Mouse (Mus musculus): Measurements from ENCODE around the gene Lgi1. TPM values are rescaled to one million over a fixed set of nuclear protein-coding genes. Genes with fewer than 3 reads are reported as not detected.
A peak's percentile ranks its signal among the peaks of the same experiment; 100 is the strongest.

Gene Lgi1
- total RNA-seq, 2 experiments from 2014 or later: 0.24 to 0.36 TPM

GRCm38 (mm10) chr19:38327002-38327401 lies 62.7 kb downstream of the Lgi1 start:
- DNase-seq: no peak

GRCm38 (mm10) chr19:38328010-38328409 lies 63.7 kb downstream of the Lgi1 start:
- DNase-seq: no peak

GRCm38 (mm10) chr19:38329257-38329656 lies 64.9 kb downstream of the Lgi1 start:
- DNase-seq: no peak

GRCm38 (mm10) chr19:38331072-38331471 lies 66.7 kb downstream of the Lgi1 start:
- no peak for DNase-seq

- peak; percentile 13 for DNase-seq
These were observed 67.9 kb downstream of the Lgi1 start for GRCm38 (mm10) chr19:38332245-38332644.

GRCm38 (mm10) chr19:38332820-38333219 lies 68.5 kb downstream of the Lgi1 start:
- no peak for DNase-seq

GRCm38 (mm10) chr19:38336553-38336952 lies 72.2 kb downstream of the Lgi1 start:
- no peak for DNase-seq

GRCm38 (mm10) chr19:38337332-38337731 lies 73.0 kb downstream of the Lgi1 start:
- no peak for DNase-seq

GRCm38 (mm10) chr19:38339734-38340133 lies 75.4 kb downstream of the Lgi1 start:
- no peak for DNase-seq

GRCm38 (mm10) chr19:38343246-38343645 lies 78.9 kb downstream of the Lgi1 start:
- no peak for DNase-seq

- DNase-seq: no peak
These were observed 84.1 kb downstream of the Lgi1 start for GRCm38 (mm10) chr19:38348271-38349012.

- no peak for DNase-seq
These were observed 84.6 kb downstream of the Lgi1 start for GRCm38 (mm10) chr19:38349013-38349341.

GRCm38 (mm10) chr19:38351202-38351601 lies 86.9 kb downstream of the Lgi1 start:
- no peak for DNase-seq

- no peak for DNase-seq
These were observed 87.4 kb downstream of the Lgi1 start for GRCm38 (mm10) chr19:38351728-38352127.

GRCm38 (mm10) chr19:38352495-38353130 lies 88.3 kb downstream of the Lgi1 start:
- peak; percentile 35 for DNase-seq

- no peak for DNase-seq
These were observed 89.9 kb downstream of the Lgi1 start for GRCm38 (mm10) chr19:38354279-38354678.

- DNase-seq: no peak
These were observed 90.6 kb downstream of the Lgi1 start for GRCm38 (mm10) chr19:38354819-38355360.

- no peak for DNase-seq
These were observed 92.0 kb downstream of the Lgi1 start for GRCm38 (mm10) chr19:38356211-38356828.

- no peak for DNase-seq
These were observed 93.8 kb downstream of the Lgi1 start for GRCm38 (mm10) chr19:38357956-38358623.

- no peak for DNase-seq
These were observed 95.0 kb downstream of the Lgi1 start for GRCm38 (mm10) chr19:38359287-38359686.

Measured in heart, postnatal 4 days (tissue).